Mouse (Mus musculus) heart, embryonic 11.5 days (tissue): Measurements from ENCODE around the gene Rpl32. TPM values are rescaled to one million over a fixed set of nuclear protein-coding genes. Genes with fewer than 3 reads are reported as not detected.
A peak's percentile ranks its signal among the peaks of the same experiment; 100 is the strongest.

ENCODE experiments used
- ATAC-seq: fragments of 200-750 bp; cut with Nextera tagmentation; replicated peaks from 2 replicates; pipeline ENCODE4 v1.8.0; 2017; ENCODE audit warnings: moderate library complexity; ENCODE audit not compliant: insufficient number of reproducible peaks, low FRiP score, low TSS enrichment
- H3K27ac ChIP-seq: fragments of 300-500 bp; sonication (generic); 2 replicates; pipeline ENCODE4 v1.5.1; 2014; ENCODE audit warnings: mild to moderate bottlenecking, low read depth, low read length
- H3K27me3 ChIP-seq: fragments of 300-500 bp; sonication (generic); 2 replicates; pipeline ENCODE4 v1.6.1; 2014; ENCODE audit warnings: mild to moderate bottlenecking, low read length, mixed read lengths; ENCODE audit not compliant: control insufficient read depth, insufficient read depth
- H3K36me3 ChIP-seq: fragments of 300-500 bp; sonication (generic); 2 replicates; pipeline ENCODE4 v1.6.1; 2014; ENCODE audit warnings: mild to moderate bottlenecking, low read length, moderate library complexity, mixed read lengths; ENCODE audit not compliant: control insufficient read depth, insufficient read depth
- H3K4me1 ChIP-seq: fragments of 300-500 bp; sonication (generic); 2 replicates; pipeline ENCODE4 v1.6.1; 2014; ENCODE audit warnings: low read length; ENCODE audit not compliant: control insufficient read depth, insufficient read depth
- H3K4me2 ChIP-seq: fragments of 300-500 bp; sonication (generic); 2 replicates; pipeline ENCODE4 v1.6.1; 2014; ENCODE audit warnings: mild to moderate bottlenecking, moderate library complexity
- H3K4me3 ChIP-seq: fragments of 300-500 bp; sonication (generic); 2 replicates; pipeline ENCODE4 v1.5.1; 2014; ENCODE audit warnings: low read depth, low read length
- H3K9ac ChIP-seq: fragments of 300-500 bp; sonication (generic); 2 replicates; pipeline ENCODE4 v1.6.1; 2014; ENCODE audit warnings: mild to moderate bottlenecking, low read depth, low read length, moderate library complexity
- H3K9me3 ChIP-seq: fragments of 300-500 bp; sonication (generic); replicated peaks from 2 replicates; pipeline ENCODE4 v1.6.1; 2016; ENCODE audit warnings: low read length; ENCODE audit not compliant: control insufficient read depth
- WGBS: fragments of 180-500 bp; shearing (Covaris S2); extraction: QIAGEN DNeasy Blood & Tissue Kit; methylation state at CpG from one replicate; pipeline ENCODE4 v1.1.7; 2014; ENCODE audit not compliant: insufficient replicate concordance; 5-methylcytosine and 5-hydroxymethylcytosine counted together
- polyA plus RNA-seq: library from polyadenylated mRNA; unstranded; fragments of >200 nt; fragmentation: Nextera tagmentation; extraction: Ambion mirVana; gene quantifications from 2 replicates; pipeline ENCODE4 v1.2.1, GENCODE M21; 2014

Gene Rpl32
- polyA plus RNA-seq, 1 experiment from 2014 or later, result 1,576 TPM

GRCm38 (mm10) chr6:115775838-115776237 is 32.7 kb downstream of the Rpl32 start:
- peaks cover 18% of the 10 kb centered on the region for H3K4me1 ChIP-seq
- H3K36me3 ChIP-seq, result peaks cover 3% of the 10 kb centered on the region
- 29% methylated on average over 3 of the region's 3 CpGs for WGBS
- peak overlapping the region; percentile 84 for H3K4me3 ChIP-seq
- H3K9me3 ChIP-seq, result no peaks in the 10 kb centered on the region
- peak overlapping the region; percentile 97 for H3K27ac ChIP-seq
- H3K4me2 ChIP-seq, result peak overlapping the region; percentile 95
- no peaks in the 10 kb centered on the region for H3K27me3 ChIP-seq
- peak overlapping the region; percentile 87; the same call in 1 of the 2 replicates for H3K9ac ChIP-seq
- peak; percentile 55 for ATAC-seq

- Histone ChIP-seq H3K27me3 (no peaks in the 10 kb centered on the region), H3K27ac (peak within 1 kb of the TSS; percentile 97), H3K4me3 (peak within 1 kb of the TSS; percentile 84), H3K9ac (peak within 1 kb of the TSS; percentile 87), H3K9me3 (no peaks in the 10 kb centered on the region), H3K4me1 (peaks cover 18% of the 10 kb centered on the region), H3K36me3 (peaks cover under 1% of the 10 kb centered on the region; the same call in 1 of the 2 replicates), H3K4me2 (peak within 1 kb of the TSS; percentile 95)
- ATAC-seq, result peak; percentile 75
- under 1% methylated on average over 24 of the region's 28 CpGs for WGBS
These were observed 34.0 kb downstream of the Rpl32 start, which contains the start of gene Cand2 for GRCm38 (mm10) chr6:115774501-115774921. Cand2 (plus strand) TSS chr6:115774538.

GRCm38 (mm10) chr6:115773966-115774413 is 34.6 kb downstream of the Rpl32 start:
- Histone ChIP-seq H3K4me2 (peak overlapping the region; percentile 95), H3K4me3 (peak overlapping the region; percentile 84), H3K9me3 (no peaks in the 10 kb centered on the region), H3K27ac (peak overlapping the region; percentile 77), H3K36me3 (no peaks in the 10 kb centered on the region; the same call in 1 of the 2 replicates), H3K27me3 (no peaks in the 10 kb centered on the region), H3K9ac (peak overlapping the region; percentile 67), H3K4me1 (peaks cover 18% of the 10 kb centered on the region)
- peak; percentile 69; the same call in 1 of the 2 replicates for ATAC-seq
- WGBS, result 2% methylated on average over 14 of the region's 14 CpGs

GRCm38 (mm10) chr6:115772604-115773003 is 35.9 kb downstream of the Rpl32 start:
- H3K27ac ChIP-seq, result no peak overlapping the region
- ATAC-seq, result no peak
- H3K9me3 ChIP-seq, result no peaks in the 10 kb centered on the region
- H3K4me1 ChIP-seq, result peaks cover 18% of the 10 kb centered on the region
- WGBS, result 87% methylated on average over 1 of the region's 1 CpGs
- H3K4me3 ChIP-seq, result no peak overlapping the region
- no peaks in the 10 kb centered on the region for H3K27me3 ChIP-seq
- H3K4me2 ChIP-seq, result no peak overlapping the region
- H3K36me3 ChIP-seq, result no peaks in the 10 kb centered on the region
- H3K9ac ChIP-seq, result no peak overlapping the region

- no peak for ATAC-seq
- Histone ChIP-seq H3K4me1 (peaks cover 18% of the 10 kb centered on the region), H3K9me3 (no peaks in the 10 kb centered on the region), H3K4me2 (no peak overlapping the region), H3K27ac (no peak overlapping the region), H3K27me3 (no peaks in the 10 kb centered on the region), H3K9ac (no peak overlapping the region), H3K36me3 (no peaks in the 10 kb centered on the region), H3K4me3 (no peak overlapping the region)
- WGBS, result 73% methylated on average over 6 of the region's 6 CpGs
These were observed 36.3 kb downstream of the Rpl32 start for GRCm38 (mm10) chr6:115772201-115772600.

- no peak overlapping the region for H3K4me3 ChIP-seq
- H3K4me1 ChIP-seq, result peaks cover 6% of the 10 kb centered on the region; the same call in 1 of the 2 replicates
- no peak overlapping the region for H3K9ac ChIP-seq
- 60% methylated on average over 4 of the region's 4 CpGs for WGBS
- H3K36me3 ChIP-seq, result no peaks in the 10 kb centered on the region
- no peaks in the 10 kb centered on the region for H3K27me3 ChIP-seq
- no peaks in the 10 kb centered on the region for H3K9me3 ChIP-seq
- H3K27ac ChIP-seq, result no peak overlapping the region
- H3K4me2 ChIP-seq, result no peak overlapping the region
- no peak for ATAC-seq
These were observed 37.7 kb downstream of the Rpl32 start for GRCm38 (mm10) chr6:115770852-115771251.

GRCm38 (mm10) chr6:115770059-115770670 is 38.4 kb downstream of the Rpl32 start:
- Histone ChIP-seq H3K9me3 (no peaks in the 10 kb centered on the region), H3K27me3 (no peaks in the 10 kb centered on the region), H3K4me3 (no peak overlapping the region), H3K36me3 (no peaks in the 10 kb centered on the region), H3K27ac (no peak overlapping the region), H3K4me1 (no peaks in the 10 kb centered on the region; the same call in 1 of the 2 replicates), H3K9ac (no peak overlapping the region), H3K4me2 (no peak overlapping the region)
- no peak for ATAC-seq
- WGBS, result 76% methylated on average over 20 of the region's 20 CpGs

GRCm38 (mm10) chr6:115768207-115768606 is 40.3 kb downstream of the Rpl32 start:
- 57% methylated on average over 4 of the region's 4 CpGs for WGBS

GRCm38 (mm10) chr6:115767357-115767756 is 41.2 kb downstream of the Rpl32 start:
- no peak overlapping the region for H3K27ac ChIP-seq
- H3K36me3 ChIP-seq, result no peaks in the 10 kb centered on the region
- no peaks in the 10 kb centered on the region for H3K27me3 ChIP-seq
- H3K9me3 ChIP-seq, result no peaks in the 10 kb centered on the region
- H3K4me2 ChIP-seq, result no peak overlapping the region
- no peak overlapping the region for H3K4me3 ChIP-seq
- H3K4me1 ChIP-seq, result peaks cover 15% of the 10 kb centered on the region
- H3K9ac ChIP-seq, result no peak overlapping the region
- no peak for ATAC-seq
- whole genome bisulfite sequencing, result 39% methylated on average over 9 of the region's 9 CpGs

More at GRCm38 (mm10) chr6:115768207-115768606, 40.3 kb downstream of the Rpl32 start:
- H3K36me3 ChIP-seq, result no peaks in the 10 kb centered on the region
- no peak overlapping the region for H3K9ac ChIP-seq
- H3K27me3 ChIP-seq, result no peaks in the 10 kb centered on the region
- 0 out of 2 replicates have a peak overlapping the region, but pooled peaks have one; percentile 41 for H3K27ac ChIP-seq
- ATAC-seq, result no peak
- no peaks in the 10 kb centered on the region for H3K9me3 ChIP-seq
- no peak overlapping the region for H3K4me3 ChIP-seq
- H3K4me2 ChIP-seq, result no peak overlapping the region
- H3K4me1 ChIP-seq, result peaks cover 9% of the 10 kb centered on the region
